Mouse (Mus musculus) midbrain, embryonic 10.5 days (tissue): Measurements from ENCODE around the gene Plekhg1. TPM values are rescaled to one million over a fixed set of nuclear protein-coding genes. Genes with fewer than 3 reads are reported as not detected.

Experiments used
- DNase-seq: peaks from one replicate; pipeline ENCODE4 v3.0.0-alpha.2; 2017; ENCODE audit warnings: low spot score
- H3K27ac ChIP-seq: fragments of 300-500 bp; sonication (generic); replicated peaks from 2 replicates; pipeline ENCODE4 v1.5.1; 2016; ENCODE audit warnings: mild to moderate bottlenecking
- H3K27me3 ChIP-seq: fragments of 300-500 bp; sonication (generic); 2 replicates; pipeline ENCODE4 v1.6.1; 2016; ENCODE audit warnings: low read depth, mild to moderate bottlenecking; ENCODE audit not compliant: poor library complexity, severe bottlenecking
- H3K36me3 ChIP-seq: fragments of 300-500 bp; sonication (generic); 2 replicates; pipeline ENCODE4 v1.6.1; 2016; ENCODE audit warnings: mild to moderate bottlenecking, moderate library complexity
- H3K4me1 ChIP-seq: fragments of 300-500 bp; sonication (generic); 2 replicates; pipeline ENCODE4 v1.6.1; 2016
- H3K4me3 ChIP-seq: fragments of 300-500 bp; sonication (generic); 2 replicates; pipeline ENCODE4 v1.5.1; 2016; ENCODE audit warnings: mild to moderate bottlenecking, moderate library complexity
- H3K9me3 ChIP-seq: fragments of 300-500 bp; sonication (generic); replicated peaks from 2 replicates; pipeline ENCODE4 v1.6.1; 2016; ENCODE audit warnings: mild to moderate bottlenecking
- WGBS: fragments of 180-500 bp; shearing (Covaris S2); methylation state at CpG from one replicate; pipeline ENCODE4 v1.1.7; 2016; 5-methylcytosine and 5-hydroxymethylcytosine counted together
- polyA plus RNA-seq: library from polyadenylated mRNA; unstranded; fragments of >200 nt; fragmentation: Nextera tagmentation; extraction: Ambion mirVana; gene quantifications from 2 replicates; pipeline ENCODE4 v1.2.1, GENCODE M21; 2016

The Plekhg1 gene
- polyA plus RNA-seq, 1 experiment from 2014 or later = 11.7 TPM

- Histone ChIP-seq H3K27me3 (no peaks in the 10 kb centered on the region), H3K27ac (no peak overlapping the region), H3K36me3 (no peaks in the 10 kb centered on the region), H3K4me1 (0 out of 2 replicates have a peak, but pooled peaks cover 7% of the 10 kb centered on the region), H3K9me3 (no peaks in the 10 kb centered on the region), H3K4me3 (no peak overlapping the region)
- 86% methylated on average over 1 of the region's 1 CpGs for WGBS
- DNase-seq = no peak
Measured at GRCm38 (mm10) chr10:3749580-3749979, 9.4 kb downstream of the Plekhg1 start.

GRCm38 (mm10) chr10:3761992-3762391 is 21.8 kb downstream of the Plekhg1 start:
- H3K27ac ChIP-seq = no peak overlapping the region
- H3K36me3 ChIP-seq = no peaks in the 10 kb centered on the region
- H3K4me3 ChIP-seq = no peak overlapping the region
- H3K27me3 ChIP-seq = no peaks in the 10 kb centered on the region
- no peak for DNase-seq
- WGBS = 81% methylated on average over 5 of the region's 5 CpGs
- no peaks in the 10 kb centered on the region for H3K9me3 ChIP-seq
- 0 out of 2 replicates have a peak, but pooled peaks cover 6% of the 10 kb centered on the region for H3K4me1 ChIP-seq

GRCm38 (mm10) chr10:3763199-3763598 is 23.0 kb downstream of the Plekhg1 start:
- H3K9me3 ChIP-seq = no peaks in the 10 kb centered on the region
- WGBS = 81% methylated on average over 3 of the region's 3 CpGs
- no peak overlapping the region for H3K4me3 ChIP-seq
- DNase-seq = no peak
- no peak overlapping the region for H3K27ac ChIP-seq
- H3K27me3 ChIP-seq = no peaks in the 10 kb centered on the region
- no peaks in the 10 kb centered on the region for H3K36me3 ChIP-seq
- H3K4me1 ChIP-seq = 0 out of 2 replicates have a peak, but pooled peaks cover 6% of the 10 kb centered on the region

- Histone ChIP-seq H3K9me3 (no peaks in the 10 kb centered on the region), H3K27ac (no peak overlapping the region), H3K36me3 (no peaks in the 10 kb centered on the region), H3K27me3 (no peaks in the 10 kb centered on the region), H3K4me1 (no peaks in the 10 kb centered on the region), H3K4me3 (no peak overlapping the region)
- 92% methylated on average over 5 of the region's 5 CpGs for WGBS
- no peak for DNase-seq
Measured at GRCm38 (mm10) chr10:3769131-3769530, 29.0 kb downstream of the Plekhg1 start.

- no peak overlapping the region for H3K4me3 ChIP-seq
- no peaks in the 10 kb centered on the region for H3K36me3 ChIP-seq
- no peaks in the 10 kb centered on the region for H3K27me3 ChIP-seq
- H3K9me3 ChIP-seq = no peaks in the 10 kb centered on the region
- DNase-seq = no peak
- no peaks in the 10 kb centered on the region for H3K4me1 ChIP-seq
- H3K27ac ChIP-seq = no peak overlapping the region
- WGBS = 88% methylated on average over 2 of the region's 2 CpGs
Measured at GRCm38 (mm10) chr10:3774330-3774729, 34.2 kb downstream of the Plekhg1 start.

GRCm38 (mm10) chr10:3776761-3777160 is 36.6 kb downstream of the Plekhg1 start:
- H3K4me3 ChIP-seq = no peak overlapping the region
- no peak overlapping the region for H3K27ac ChIP-seq
- WGBS = 76% methylated on average over 2 of the region's 2 CpGs
- H3K27me3 ChIP-seq = no peaks in the 10 kb centered on the region
- no peaks in the 10 kb centered on the region for H3K4me1 ChIP-seq
- no peaks in the 10 kb centered on the region for H3K36me3 ChIP-seq
- H3K9me3 ChIP-seq = no peaks in the 10 kb centered on the region
- no peak for DNase-seq

GRCm38 (mm10) chr10:3785362-3785761 is 45.2 kb downstream of the Plekhg1 start:
- Histone ChIP-seq H3K36me3 (no peaks in the 10 kb centered on the region), H3K4me1 (no peaks in the 10 kb centered on the region), H3K4me3 (no peak overlapping the region), H3K27ac (no peak overlapping the region), H3K27me3 (no peaks in the 10 kb centered on the region), H3K9me3 (no peaks in the 10 kb centered on the region)
- no peak for DNase-seq
- 90% methylated on average over 4 of the region's 4 CpGs for WGBS

- no peak overlapping the region for H3K27ac ChIP-seq
- no peaks in the 10 kb centered on the region for H3K9me3 ChIP-seq
- H3K36me3 ChIP-seq = no peaks in the 10 kb centered on the region
- WGBS = 89% methylated on average over 4 of the region's 4 CpGs
- no peak for DNase-seq
- H3K4me1 ChIP-seq = no peaks in the 10 kb centered on the region
- H3K4me3 ChIP-seq = no peak overlapping the region
- H3K27me3 ChIP-seq = no peaks in the 10 kb centered on the region
Measured at GRCm38 (mm10) chr10:3786531-3786930, 46.4 kb downstream of the Plekhg1 start.

GRCm38 (mm10) chr10:3787006-3787405 is 46.8 kb downstream of the Plekhg1 start:
- H3K4me1 ChIP-seq = no peaks in the 10 kb centered on the region
- H3K9me3 ChIP-seq = no peaks in the 10 kb centered on the region
- no peak overlapping the region for H3K4me3 ChIP-seq
- H3K27me3 ChIP-seq = no peaks in the 10 kb centered on the region
- H3K27ac ChIP-seq = no peak overlapping the region
- no peak for DNase-seq
- H3K36me3 ChIP-seq = no peaks in the 10 kb centered on the region
- 83% methylated on average over 5 of the region's 5 CpGs for WGBS

GRCm38 (mm10) chr10:3793825-3794224 is 53.7 kb downstream of the Plekhg1 start:
- Histone ChIP-seq H3K27me3 (no peaks in the 10 kb centered on the region), H3K4me1 (no peaks in the 10 kb centered on the region), H3K36me3 (no peaks in the 10 kb centered on the region), H3K27ac (no peak overlapping the region), H3K4me3 (no peak overlapping the region), H3K9me3 (no peaks in the 10 kb centered on the region)
- no peak for DNase-seq
- 90% methylated on average over 3 of the region's 3 CpGs for WGBS

GRCm38 (mm10) chr10:3799455-3799854 is 59.3 kb downstream of the Plekhg1 start:
- no peaks in the 10 kb centered on the region for H3K4me1 ChIP-seq
- no peak overlapping the region for H3K4me3 ChIP-seq
- no peaks in the 10 kb centered on the region for H3K36me3 ChIP-seq
- H3K9me3 ChIP-seq = no peaks in the 10 kb centered on the region
- no peaks in the 10 kb centered on the region for H3K27me3 ChIP-seq
- DNase-seq = no peak
- H3K27ac ChIP-seq = no peak overlapping the region

- H3K9me3 ChIP-seq = no peaks in the 10 kb centered on the region
- WGBS = 80% methylated on average over 6 of the region's 6 CpGs
- no peak overlapping the region for H3K27ac ChIP-seq
- H3K36me3 ChIP-seq = no peaks in the 10 kb centered on the region
- H3K4me1 ChIP-seq = no peaks in the 10 kb centered on the region
- no peak for DNase-seq
- no peaks in the 10 kb centered on the region for H3K27me3 ChIP-seq
- H3K4me3 ChIP-seq = no peak overlapping the region
Measured at GRCm38 (mm10) chr10:3801254-3801653, 61.1 kb downstream of the Plekhg1 start.

- no peaks in the 10 kb centered on the region for H3K27me3 ChIP-seq
- H3K4me3 ChIP-seq = no peak overlapping the region
- WGBS = 57% methylated on average over 3 of the region's 3 CpGs
- no peaks in the 10 kb centered on the region for H3K9me3 ChIP-seq
- no peak for DNase-seq
- no peaks in the 10 kb centered on the region for H3K36me3 ChIP-seq
- H3K4me1 ChIP-seq = no peaks in the 10 kb centered on the region
- no peak overlapping the region for H3K27ac ChIP-seq
Measured at GRCm38 (mm10) chr10:3805334-3805733, 65.2 kb downstream of the Plekhg1 start.

GRCm38 (mm10) chr10:3807980-3808379 is 67.8 kb downstream of the Plekhg1 start:
- H3K4me3 ChIP-seq = no peak overlapping the region
- H3K27me3 ChIP-seq = no peaks in the 10 kb centered on the region
- no peaks in the 10 kb centered on the region for H3K9me3 ChIP-seq
- H3K4me1 ChIP-seq = no peaks in the 10 kb centered on the region
- H3K36me3 ChIP-seq = no peaks in the 10 kb centered on the region
- no peak overlapping the region for H3K27ac ChIP-seq
- no peak for DNase-seq
- 89% methylated on average over 3 of the region's 3 CpGs for WGBS
